Mouse (Mus musculus): ENCODE measurements at regions not wholly inside any gene's neighbourhood (a gene's known extent, or its start where the extent isn't known, plus 50 kb on each side); places are given as distances from the start of the nearest gene placed in this dataset.

- no peaks in the 10 kb centered on the region for H3K27me3 ChIP-seq (replicated peaks)
- H3K9me3 ChIP-seq: no peaks in the 10 kb centered on the region
- no peak overlapping the region for H3K4me3 ChIP-seq
- no peaks in the 10 kb centered on the region for H3K4me1 ChIP-seq
- 94% methylated on average over 6 of the region's 6 CpGs for WGBS
- H3K27ac ChIP-seq: no peak overlapping the region
- no peak for ATAC-seq (replicated peaks)
- H3K36me3 ChIP-seq (replicated peaks): no peaks in the 10 kb centered on the region
- H3K9ac ChIP-seq: no peak overlapping the region
- no peak overlapping the region for H3K4me2 ChIP-seq
Observed at GRCm38 (mm10) chr13:97847561-97847960, 87.1 kb upstream of the Gm10260 start.

DNA sequence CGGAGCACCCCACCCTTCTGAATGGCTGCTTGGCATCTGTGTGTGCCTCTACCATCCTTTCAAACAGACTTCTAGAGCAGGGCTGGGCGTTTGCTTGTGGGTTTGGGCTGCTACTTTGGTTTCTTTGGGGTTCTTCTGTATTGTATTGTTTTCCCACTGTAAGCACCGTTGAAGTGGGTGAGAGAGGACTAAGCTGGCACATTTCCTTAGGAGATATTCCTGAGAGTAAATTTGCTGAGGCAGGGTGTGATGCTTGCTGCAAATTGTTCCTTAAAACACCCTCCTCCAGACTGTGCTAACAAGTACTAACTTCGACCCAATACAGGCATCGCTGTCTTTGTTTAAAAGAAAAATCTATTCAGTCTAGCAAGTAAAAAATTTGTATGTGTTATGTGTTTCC is 84.7 kb upstream of the Gm10260 start:
- H3K4me1 ChIP-seq: no peaks in the 10 kb centered on the region
- no peak for ATAC-seq (replicated peaks)
- no peaks in the 10 kb centered on the region for H3K36me3 ChIP-seq (replicated peaks)
- no peak overlapping the region for H3K27ac ChIP-seq
- no peak overlapping the region for H3K9ac ChIP-seq
- WGBS: 83% methylated on average over 5 of the region's 5 CpGs
- H3K9me3 ChIP-seq: no peaks in the 10 kb centered on the region
- no peak overlapping the region for H3K4me2 ChIP-seq
- H3K4me3 ChIP-seq: no peak overlapping the region
- H3K27me3 ChIP-seq (replicated peaks): no peaks in the 10 kb centered on the region

- Histone ChIP-seq H3K4me2 (no peak overlapping the region), H3K4me1 (no peaks in the 10 kb centered on the region), H3K27me3 (replicated peaks) (no peaks in the 10 kb centered on the region), H3K27ac (no peak overlapping the region), H3K36me3 (replicated peaks) (no peaks in the 10 kb centered on the region), H3K4me3 (no peak overlapping the region), H3K9ac (no peak overlapping the region), H3K9me3 (no peaks in the 10 kb centered on the region)
- no peak for ATAC-seq (replicated peaks)
- WGBS: 74% methylated on average over 5 of the region's 5 CpGs
Observed at GRCm38 (mm10) chr13:97842801-97843200, 82.4 kb upstream of the Gm10260 start.

DNA sequence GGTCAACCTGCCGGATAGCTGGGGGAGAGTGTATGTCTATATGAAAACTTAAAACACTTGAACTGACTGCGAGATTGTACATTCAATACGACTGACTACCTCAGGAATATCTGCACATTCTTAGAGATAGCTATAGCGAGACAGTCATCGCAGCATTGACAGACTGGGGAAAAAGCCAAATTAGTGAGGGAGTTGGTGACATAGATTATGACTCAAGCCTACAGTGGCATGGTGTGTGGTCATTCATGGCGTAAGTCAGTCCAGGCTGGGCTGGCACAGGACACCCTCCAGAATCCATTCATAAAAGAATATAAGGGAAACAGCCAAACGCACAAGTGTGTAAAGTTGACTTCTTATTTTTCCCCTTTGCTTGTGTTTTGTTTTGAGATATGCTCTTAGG is 81.1 kb upstream of the Gm10260 start:
- H3K27me3 ChIP-seq (replicated peaks): no peaks in the 10 kb centered on the region
- H3K9ac ChIP-seq: no peak overlapping the region
- no peaks in the 10 kb centered on the region for H3K4me1 ChIP-seq
- no peaks in the 10 kb centered on the region for H3K36me3 ChIP-seq (replicated peaks)
- no peak for ATAC-seq (replicated peaks)
- whole genome bisulfite sequencing: 95% methylated on average over 7 of the region's 7 CpGs
- H3K4me2 ChIP-seq: no peak overlapping the region
- H3K4me3 ChIP-seq: no peak overlapping the region
- H3K27ac ChIP-seq: no peak overlapping the region
- no peaks in the 10 kb centered on the region for H3K9me3 ChIP-seq

DNA sequence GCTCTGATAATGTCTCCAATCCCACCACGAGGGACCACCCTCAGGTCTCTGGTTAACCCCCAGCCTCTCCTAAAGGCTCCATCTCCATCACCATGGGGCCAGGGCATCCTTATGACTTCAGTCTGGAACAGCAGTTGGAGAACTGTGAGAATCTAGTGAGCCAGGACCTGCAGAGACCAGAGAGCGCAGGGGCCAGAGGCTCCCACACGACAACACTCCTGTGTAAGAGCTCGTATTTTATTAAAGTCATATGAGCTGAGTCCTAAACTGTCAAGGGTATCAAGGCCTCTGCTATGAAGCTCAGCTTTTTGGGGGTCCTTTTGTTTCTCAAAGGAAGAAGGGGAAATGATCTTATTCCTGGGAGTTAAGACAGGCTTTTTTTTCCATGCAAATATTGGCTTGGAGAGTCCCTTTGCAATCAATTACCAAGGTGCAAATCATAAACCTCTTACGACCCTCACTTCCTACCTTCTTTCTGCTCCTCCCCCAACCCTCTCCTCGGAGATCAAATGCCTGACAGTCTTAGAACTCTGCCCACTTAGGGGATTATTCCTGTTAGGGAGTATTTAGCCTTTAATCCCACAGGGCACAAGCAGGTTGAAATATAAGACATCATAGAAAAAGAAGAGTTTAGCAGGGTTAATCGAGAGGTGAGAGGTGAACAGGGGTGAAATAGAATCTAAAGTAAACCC is 79.3 kb upstream of the Gm10260 start:
- H3K4me1 ChIP-seq: no peaks in the 10 kb centered on the region
- WGBS: 32% methylated on average over 7 of the region's 7 CpGs
- H3K4me2 ChIP-seq: no peak overlapping the region
- H3K9me3 ChIP-seq: no peaks in the 10 kb centered on the region
- no peak overlapping the region for H3K4me3 ChIP-seq
- no peak for ATAC-seq (replicated peaks)
- H3K27ac ChIP-seq: no peak overlapping the region
- no peaks in the 10 kb centered on the region for H3K27me3 ChIP-seq (replicated peaks)
- H3K36me3 ChIP-seq (replicated peaks): no peaks in the 10 kb centered on the region
- H3K9ac ChIP-seq: no peak overlapping the region

GRCm38 (mm10) chr13:97837443-97838000 is 77.1 kb upstream of the Gm10260 start:
- Histone ChIP-seq H3K4me3 (no peak overlapping the region), H3K9ac (no peak overlapping the region), H3K27me3 (replicated peaks) (no peaks in the 10 kb centered on the region), H3K9me3 (no peaks in the 10 kb centered on the region), H3K4me1 (no peaks in the 10 kb centered on the region), H3K4me2 (no peak overlapping the region), H3K36me3 (replicated peaks) (no peaks in the 10 kb centered on the region), H3K27ac (no peak overlapping the region)
- no peak for ATAC-seq (replicated peaks)
- WGBS: 70% methylated on average over 7 of the region's 7 CpGs

DNA sequence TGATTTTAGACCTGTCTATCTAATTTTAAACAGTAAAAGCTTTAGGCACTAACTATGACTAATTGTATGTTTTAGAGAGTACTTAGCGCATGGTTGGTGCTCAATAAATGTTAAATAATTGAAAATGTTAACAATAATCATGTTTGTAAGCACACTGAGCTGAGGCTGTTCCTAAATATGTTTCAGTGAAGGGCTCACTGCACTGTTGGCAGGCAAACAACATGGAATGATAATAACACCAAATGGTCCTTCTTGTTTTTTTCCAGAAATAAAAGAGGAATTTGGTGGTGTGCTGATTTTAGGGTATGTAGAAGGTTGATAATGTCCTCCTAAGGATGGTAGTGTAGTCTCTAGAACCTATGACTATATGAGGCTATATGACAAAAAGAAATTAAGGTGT is 72.0 kb upstream of the Gm10260 start:
- WGBS: 93% methylated on average over 1 of the region's 1 CpGs
- Histone ChIP-seq H3K4me1 (no peaks in the 10 kb centered on the region; the same call in 1 of the 2 replicates), H3K9me3 (no peaks in the 10 kb centered on the region), H3K9ac (no peak overlapping the region), H3K27ac (no peak overlapping the region), H3K27me3 (replicated peaks) (no peaks in the 10 kb centered on the region), H3K4me2 (no peak overlapping the region), H3K36me3 (replicated peaks) (no peaks in the 10 kb centered on the region), H3K4me3 (no peak overlapping the region)
- ATAC-seq (replicated peaks): no peak

- no peaks in the 10 kb centered on the region; the same call in 1 of the 2 replicates for H3K4me1 ChIP-seq
- no peak overlapping the region for H3K4me2 ChIP-seq
- no peak for ATAC-seq (replicated peaks)
- H3K27ac ChIP-seq: no peak overlapping the region
- no peak overlapping the region for H3K4me3 ChIP-seq
- WGBS: 79% methylated on average over 5 of the region's 5 CpGs
- H3K9me3 ChIP-seq: no peaks in the 10 kb centered on the region
- H3K36me3 ChIP-seq (replicated peaks): no peaks in the 10 kb centered on the region
- no peaks in the 10 kb centered on the region for H3K27me3 ChIP-seq (replicated peaks)
- no peak overlapping the region for H3K9ac ChIP-seq
Observed at GRCm38 (mm10) chr13:97831839-97832238, 71.4 kb upstream of the Gm10260 start.

- H3K27me3 ChIP-seq (replicated peaks): no peaks in the 10 kb centered on the region
- WGBS: 49% methylated on average over 5 of the region's 5 CpGs
- H3K4me1 ChIP-seq: peaks cover 18% of the 10 kb centered on the region
- no peaks in the 10 kb centered on the region for H3K9me3 ChIP-seq
- no peak overlapping the region for H3K27ac ChIP-seq
- no peak overlapping the region for H3K4me3 ChIP-seq
- H3K36me3 ChIP-seq (replicated peaks): no peaks in the 10 kb centered on the region
- no peak for ATAC-seq (replicated peaks)
- no peak overlapping the region for H3K4me2 ChIP-seq
- no peak overlapping the region for H3K9ac ChIP-seq
Observed at GRCm38 (mm10) chr13:97829558-97829957, 69.1 kb upstream of the Gm10260 start.

DNA sequence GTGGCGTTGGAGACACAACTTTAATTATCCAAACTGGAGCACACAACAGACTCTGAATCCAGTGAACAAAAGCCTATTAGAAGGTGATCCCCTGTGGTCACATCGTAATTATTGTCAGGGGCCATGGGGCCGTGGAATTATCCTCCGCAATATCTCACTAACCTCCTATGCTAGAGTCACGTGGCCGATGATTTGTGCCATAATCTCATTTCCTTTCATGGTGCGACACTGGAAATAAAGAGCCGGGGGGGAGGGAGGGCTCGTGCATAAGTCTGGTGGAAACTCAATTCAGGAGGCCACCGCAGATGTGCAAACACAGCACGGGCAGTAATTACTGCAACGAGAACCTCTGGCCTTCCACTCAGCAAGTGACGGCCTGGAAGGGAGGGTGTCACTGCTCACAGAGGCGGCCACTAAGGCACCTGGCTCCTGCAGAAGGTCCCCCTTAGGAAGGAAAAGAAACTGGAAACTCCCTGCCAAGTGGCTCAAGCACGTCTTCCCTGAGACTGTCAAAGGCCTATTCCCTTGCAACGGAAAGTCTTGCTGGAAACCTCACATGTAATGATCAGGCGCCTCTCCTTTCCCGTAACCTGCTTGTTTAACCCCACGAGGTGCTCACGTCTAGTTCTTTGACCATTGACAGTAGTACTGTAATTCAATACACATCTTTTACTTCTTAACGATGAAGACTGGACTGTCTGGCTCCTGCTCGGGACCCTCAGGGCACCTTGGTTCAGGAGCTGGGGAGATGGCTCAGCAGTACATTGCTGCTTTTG is 65.6 kb upstream of the Gm10260 start:
- Histone ChIP-seq H3K27me3 (replicated peaks) (no peaks in the 10 kb centered on the region), H3K4me2 (peak overlapping the region; percentile 15), H3K36me3 (replicated peaks) (no peaks in the 10 kb centered on the region), H3K9ac (no peak overlapping the region), H3K9me3 (no peaks in the 10 kb centered on the region), H3K27ac (peak overlapping the region; percentile 48; the same call in 1 of the 2 replicates), H3K4me1 (peaks cover 28% of the 10 kb centered on the region), H3K4me3 (no peak overlapping the region)
- 28% methylated on average over 22 of the region's 22 CpGs for WGBS
- ATAC-seq (replicated peaks): peak; percentile 46

- Histone ChIP-seq H3K4me3 (no peak overlapping the region), H3K4me2 (peak overlapping the region; percentile 15; the same call in 1 of the 2 replicates), H3K27me3 (replicated peaks) (no peaks in the 10 kb centered on the region), H3K27ac (peak overlapping the region; percentile 48), H3K36me3 (replicated peaks) (no peaks in the 10 kb centered on the region), H3K9me3 (no peaks in the 10 kb centered on the region), H3K4me1 (peaks cover 28% of the 10 kb centered on the region), H3K9ac (no peak overlapping the region)
- ATAC-seq (replicated peaks): no peak
- 25% methylated on average over 3 of the region's 3 CpGs for whole genome bisulfite sequencing
Observed at GRCm38 (mm10) chr13:97825361-97825760, 64.9 kb upstream of the Gm10260 start.

- peak; percentile 85 for ATAC-seq (replicated peaks)
- H3K27ac ChIP-seq: peak overlapping the region; percentile 67
- H3K4me1 ChIP-seq: peaks cover 28% of the 10 kb centered on the region
- H3K9me3 ChIP-seq: no peaks in the 10 kb centered on the region
- H3K9ac ChIP-seq: peak overlapping the region; percentile 11; the same call in 1 of the 2 replicates
- H3K36me3 ChIP-seq (replicated peaks): no peaks in the 10 kb centered on the region
- H3K4me3 ChIP-seq: peak overlapping the region; percentile 23
- H3K27me3 ChIP-seq (replicated peaks): no peaks in the 10 kb centered on the region
- peak overlapping the region; percentile 53 for H3K4me2 ChIP-seq
- WGBS: 12% methylated on average over 20 of the region's 20 CpGs
Observed at GRCm38 (mm10) chr13:97824071-97824716, 63.8 kb upstream of the Gm10260 start.

Measured in midbrain, embryonic 15.5 days (tissue).